Mouse (Mus musculus): ENCODE measurements at regions not wholly inside any gene's neighbourhood (a gene's known extent, or its start where the extent isn't known, plus 50 kb on each side); places are given as distances from the start of the nearest gene placed in this dataset.
A peak's percentile ranks its signal among the peaks of the same experiment; 100 is the strongest.

DNA sequence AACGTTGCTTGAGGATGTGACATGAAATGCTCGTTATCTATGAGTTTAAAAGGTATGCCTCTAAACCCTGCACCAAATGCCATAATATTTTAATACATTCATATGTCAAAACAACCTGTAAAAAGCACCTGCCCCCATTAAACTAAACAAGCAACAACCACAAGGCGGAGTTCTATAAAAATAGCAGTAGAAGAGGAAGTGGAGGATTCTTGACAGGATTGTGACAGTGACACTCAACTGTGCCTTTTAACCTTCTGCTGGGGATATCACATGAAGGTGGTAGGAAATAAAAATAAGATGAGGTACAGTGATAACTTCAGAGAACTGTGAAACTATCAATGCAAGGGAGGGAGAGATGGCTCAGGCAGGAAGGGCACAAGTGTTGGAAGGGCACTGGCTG, 58.6 kb upstream of the Dbx2 start:
- DNase-seq (ENCODE audit: low spot score): no peak

DNA sequence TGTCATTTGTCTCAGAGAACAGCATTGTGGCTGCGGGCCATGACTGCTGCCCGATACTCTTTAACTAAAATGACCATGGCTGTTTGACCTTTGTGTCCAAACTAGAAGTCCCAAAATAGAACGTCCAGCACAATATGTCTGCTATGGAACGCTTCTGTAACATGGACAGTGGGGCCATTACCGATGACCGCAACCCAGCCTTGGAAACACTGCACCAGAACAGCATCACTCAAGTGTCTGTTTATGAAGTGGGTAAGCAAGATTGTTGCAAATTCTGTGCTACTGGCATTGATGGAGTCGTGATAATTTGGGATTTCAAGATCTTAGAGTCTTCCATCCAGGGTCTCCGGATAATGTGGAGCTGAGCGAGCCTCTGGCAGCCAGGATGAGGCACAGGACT, 60.2 kb upstream of the Dbx2 start:
- DNase-seq (ENCODE audit: low spot score): no peak

DNA sequence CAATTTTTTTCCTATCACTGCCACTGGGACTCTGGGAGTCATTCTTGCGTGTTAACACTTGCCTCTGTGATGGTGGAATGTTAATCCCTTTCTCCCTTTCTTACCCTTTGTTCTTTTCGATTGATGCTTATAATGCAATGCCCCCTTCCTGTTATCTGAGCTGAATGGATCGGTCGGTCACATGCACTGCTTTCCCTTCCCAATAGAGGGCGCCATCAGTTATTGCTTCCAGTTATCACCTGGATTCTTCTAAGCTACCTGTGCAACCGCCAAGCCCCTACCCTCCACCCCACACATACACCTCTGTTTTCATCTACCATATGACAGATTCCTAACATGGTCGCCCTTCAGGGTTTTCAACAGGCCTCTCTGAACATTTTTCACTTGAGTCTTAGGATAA, 66.9 kb upstream of the Ano6 start:
- peak; percentile 10 for DNase-seq (ENCODE audit: low spot score)

DNA sequence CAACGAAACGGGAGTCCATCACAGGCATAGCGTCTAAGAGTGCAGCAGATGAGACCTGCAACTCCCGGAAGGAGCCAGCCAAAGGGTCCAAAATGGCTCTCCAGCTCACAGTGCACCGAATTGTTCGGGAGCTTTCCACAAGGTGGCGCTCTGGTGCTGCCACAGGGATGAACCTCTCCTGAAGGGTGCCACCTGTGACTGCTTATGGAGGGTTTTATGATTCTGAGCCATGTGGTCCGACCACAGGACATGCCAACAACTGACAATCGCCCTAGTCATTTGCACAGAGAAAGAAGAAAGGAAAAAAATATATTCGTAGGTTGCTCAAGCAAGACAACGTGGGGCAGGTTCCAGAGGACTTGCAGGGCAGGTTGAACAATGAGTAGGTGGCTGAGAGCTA, 64.8 kb upstream of the Ano6 start:
- peak; percentile 41 for DNase-seq (ENCODE audit: low spot score)

DNA sequence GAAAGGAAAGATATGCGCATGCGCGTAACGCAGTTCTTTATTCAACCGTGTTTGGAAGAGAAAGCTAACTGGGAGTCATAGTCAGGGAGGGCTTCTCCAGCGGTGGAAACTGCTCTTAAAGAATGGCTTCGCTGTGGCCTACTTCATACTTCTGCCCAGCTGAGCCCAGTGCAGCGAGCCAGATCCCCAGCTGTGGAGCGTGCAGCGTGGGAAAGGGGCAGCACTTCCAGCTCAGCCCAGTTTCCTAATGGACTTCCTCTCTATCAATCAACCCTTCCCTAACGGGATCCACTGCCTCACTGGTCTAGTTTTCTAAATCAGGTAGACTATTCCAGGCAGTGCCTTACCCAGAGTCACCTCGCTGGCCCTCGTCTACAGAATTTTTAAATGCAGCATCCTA, 64.1 kb upstream of the Ano6 start:
- DNase-seq (ENCODE audit: low spot score): no peak

DNA sequence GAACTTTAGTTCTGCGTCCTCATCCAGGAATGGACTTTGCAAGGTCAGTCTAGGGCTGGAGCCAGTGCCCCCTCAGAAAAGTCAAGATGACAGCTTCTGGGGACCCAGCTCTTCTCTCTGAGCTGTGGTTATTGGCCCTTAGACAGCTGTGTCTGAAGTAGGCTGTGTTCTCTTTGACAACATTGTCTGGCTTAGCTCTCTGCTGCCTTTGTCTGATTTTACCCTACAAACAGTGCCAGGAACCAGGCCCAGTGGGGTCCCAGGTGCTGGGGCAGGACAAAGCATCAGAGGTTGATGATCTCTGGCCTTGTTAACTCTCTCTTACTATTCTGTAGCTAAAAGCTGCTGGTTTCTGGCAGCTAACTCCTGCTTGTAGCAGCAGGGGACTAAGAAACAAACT, 54.9 kb upstream of the Ano6 start:
- DNase-seq (ENCODE audit: low spot score): no peak
